Mouse (Mus musculus) heart, postnatal 25 days (tissue): ENCODE data around the gene Ssmem1. TPM values are rescaled to one million over a fixed set of nuclear protein-coding genes. Genes with fewer than 3 reads are reported as not detected.

Experiments used
- DNase-seq: peaks from one replicate; pipeline ENCODE4 v3.0.0; 2022; ENCODE audit warnings: low spot score
- intact Hi-C: fragments of 180-260 bp; cut with DNase I; formaldehyde crosslinking; loops from one replicate; pipeline ENCODE4 v1.15.1; 2025
- total RNA-seq, 2 experiments: library from RNA; stranded (reverse); gene quantifications; 2 replicates each; pipeline ENCODE4 v1.2.3; 2021

The Ssmem1 gene
- total RNA-seq, 2 experiments from 2014 or later, result 0.25 TPM; not detected in 1

DNA sequence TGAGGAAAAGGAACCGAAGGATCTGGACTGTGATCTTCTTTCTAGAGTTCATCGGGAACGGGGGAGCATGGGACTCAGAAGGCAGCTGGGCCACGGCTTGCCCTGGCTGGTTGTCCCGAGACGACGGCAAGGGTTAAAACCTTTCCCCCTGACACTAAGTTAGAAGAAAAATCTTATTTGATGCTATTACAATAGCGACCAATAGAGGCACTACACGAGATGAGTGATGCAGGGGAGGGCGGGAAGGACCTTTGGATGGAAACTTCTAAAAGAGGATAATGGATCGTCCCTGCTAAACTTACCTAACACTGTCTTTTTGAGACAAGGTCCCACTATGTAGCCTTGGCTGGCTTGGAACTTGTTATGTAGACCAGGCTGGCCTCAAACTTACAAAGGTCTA is 10.8 kb downstream of the Ssmem1 start:
- intact Hi-C loops, result no loop called here

DNA sequence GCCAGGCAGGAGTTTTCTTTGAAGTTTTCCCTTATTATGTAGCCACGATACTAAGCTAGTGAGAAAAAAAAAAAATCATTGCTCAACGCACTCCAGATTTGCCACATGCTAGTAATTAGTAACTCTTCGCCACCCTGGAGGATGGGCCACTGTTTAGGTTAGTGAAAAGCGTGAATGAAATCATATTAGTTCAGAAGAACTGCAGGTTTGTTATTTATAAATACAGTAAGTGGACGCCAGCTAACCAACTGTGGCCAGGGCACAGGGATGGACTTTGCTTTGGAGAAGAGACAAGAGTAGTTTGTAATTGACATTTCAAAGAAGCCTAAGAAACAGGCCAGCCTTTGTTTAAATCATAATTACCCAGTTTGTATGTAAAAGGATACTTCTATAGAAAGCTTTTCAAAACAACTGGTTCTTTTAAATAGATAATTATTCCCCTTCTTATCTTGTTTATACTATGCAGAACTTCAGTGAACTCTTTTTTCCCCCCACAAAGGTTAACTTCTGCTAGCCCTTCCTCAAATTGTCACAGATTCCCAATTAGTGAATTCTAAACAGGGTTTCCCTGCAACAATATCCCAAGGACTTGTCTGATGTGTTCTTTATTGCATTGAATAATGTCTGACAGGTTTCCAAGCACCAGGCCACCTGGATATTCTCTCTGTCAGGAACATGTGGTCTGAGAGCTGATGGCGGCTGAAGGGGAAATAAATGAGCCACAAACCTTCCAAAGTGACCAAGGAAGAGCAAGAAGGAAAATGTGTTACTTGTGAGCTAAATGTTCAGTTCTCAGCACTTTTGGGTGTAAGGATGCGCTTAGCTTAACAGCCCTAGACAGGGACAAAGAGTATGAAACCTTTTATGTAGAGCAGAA is 16.0 kb downstream of the Ssmem1 start:
- DNase-seq, result no peak
- intact Hi-C loops, result no loop called here

More for the DNA sequence above, 10.8 kb downstream of the Ssmem1 start:
- no peak for DNase-seq

DNA sequence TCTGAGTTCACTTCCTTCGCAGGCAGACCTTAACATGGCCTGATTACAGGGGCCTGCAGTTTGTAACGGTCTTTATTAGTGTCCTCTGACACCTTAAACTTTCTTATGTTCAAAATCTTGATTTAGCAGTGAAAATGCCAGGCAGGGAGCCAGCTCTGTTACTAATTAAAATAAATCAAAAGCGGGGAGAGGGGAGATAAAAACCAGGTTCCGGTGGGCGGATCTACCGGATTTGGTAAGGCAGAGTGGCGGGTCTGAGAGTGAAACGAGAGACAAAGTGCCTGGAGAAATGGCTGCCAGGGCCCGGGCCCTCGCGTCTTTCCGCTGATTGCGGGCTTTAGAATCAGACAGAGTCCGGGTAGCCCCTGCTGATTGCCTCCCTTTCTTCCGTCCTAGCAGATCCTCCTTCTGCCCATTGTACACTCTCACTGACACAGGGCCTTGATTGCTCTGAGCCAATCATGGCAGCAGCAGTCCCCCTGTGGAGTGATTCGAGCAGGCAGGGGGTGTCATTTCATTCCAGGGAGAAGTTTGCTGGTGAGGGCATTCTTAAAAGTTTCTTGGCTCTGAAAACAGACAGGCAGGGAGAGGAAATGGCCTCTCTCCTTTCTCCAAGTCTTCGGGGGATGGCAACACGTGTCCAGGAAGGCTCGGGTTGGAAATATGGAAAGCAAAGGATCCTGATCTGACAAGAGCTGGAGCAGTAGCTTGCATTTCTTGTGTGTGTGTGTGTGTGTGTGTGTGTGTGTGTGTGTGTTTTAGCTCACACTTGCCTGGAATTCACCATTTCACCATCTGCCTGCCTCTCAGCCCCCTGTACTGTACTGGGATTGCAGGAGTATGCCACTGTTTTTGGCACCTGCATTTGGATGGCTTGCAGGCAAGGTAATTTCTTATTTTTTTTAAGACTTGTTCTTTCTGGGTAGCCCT is 17.2 kb downstream of the Ssmem1 start:
- no peak for DNase-seq
- intact Hi-C loops, result no loop called here

DNA sequence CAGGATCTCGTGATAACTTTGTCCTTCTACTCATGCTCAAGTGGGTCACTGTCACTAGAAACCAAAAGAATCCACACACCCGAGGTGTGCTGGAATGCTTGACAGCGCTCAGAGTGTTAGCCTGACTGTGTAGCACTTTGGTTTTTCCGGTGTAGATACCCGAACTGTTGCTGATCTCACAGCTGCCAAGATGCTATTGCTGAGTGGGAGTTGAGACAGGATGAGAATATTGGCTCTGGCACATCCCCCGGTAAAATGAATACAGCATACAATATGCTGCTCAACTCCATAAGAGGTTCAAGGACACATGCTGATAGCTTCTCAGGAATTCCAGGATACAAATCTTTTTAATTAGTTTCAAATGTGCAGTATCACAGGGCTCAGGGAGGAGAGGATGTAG is 19.2 kb downstream of the Ssmem1 start:
- DNase-seq, result no peak
- intact Hi-C loops, result no loop called here

DNA sequence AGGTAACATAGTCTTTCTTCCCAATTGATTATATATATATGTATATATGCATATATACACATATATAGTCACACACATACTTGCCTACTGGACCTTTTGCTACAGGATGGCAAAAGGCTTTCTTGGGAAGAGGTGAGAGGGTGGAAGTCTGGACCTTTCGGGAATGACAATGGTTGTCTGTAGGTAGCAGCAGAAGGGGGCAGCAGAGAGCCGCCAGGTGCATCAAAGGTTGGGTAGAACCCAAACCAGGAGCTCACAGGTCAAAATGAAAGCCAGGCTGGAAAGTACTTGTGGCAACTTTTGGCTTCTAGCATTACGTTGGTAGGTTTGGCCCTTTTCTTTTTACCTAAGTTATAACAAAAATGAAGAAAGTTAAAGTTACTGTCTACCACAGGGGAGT is 25.7 kb downstream of the Ssmem1 start:
- intact Hi-C loops, result loop anchor here (5.0 to 10.0 kb wide), 3 partner anchors 192 to 447 kb away; no protein-coding TSS in a partner anchor
- no peak for DNase-seq

DNA sequence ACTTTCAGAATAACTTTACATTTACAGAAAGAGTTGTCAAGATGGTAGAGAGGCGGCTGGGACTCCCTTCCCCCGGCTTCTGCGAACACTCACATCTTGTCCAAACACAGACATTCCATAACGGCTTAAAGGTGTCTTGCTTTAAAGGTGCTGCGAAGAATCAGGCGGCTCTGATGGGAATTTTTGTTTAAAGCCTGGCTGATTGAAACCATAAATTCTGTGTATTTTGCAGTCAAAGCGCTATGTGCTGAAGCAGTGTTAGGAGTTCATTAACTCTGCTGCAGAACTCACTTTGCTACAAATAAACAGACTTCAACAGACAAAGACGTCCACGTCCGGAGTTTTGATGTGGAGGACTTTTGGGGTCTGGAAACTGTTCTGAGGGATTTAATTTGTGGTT is 28.6 kb downstream of the Ssmem1 start:
- intact Hi-C loops, result loop anchor here (5.0 to 10.0 kb wide), 3 partner anchors 189 to 444 kb away; no protein-coding TSS in a partner anchor
- DNase-seq, result no peak

DNA sequence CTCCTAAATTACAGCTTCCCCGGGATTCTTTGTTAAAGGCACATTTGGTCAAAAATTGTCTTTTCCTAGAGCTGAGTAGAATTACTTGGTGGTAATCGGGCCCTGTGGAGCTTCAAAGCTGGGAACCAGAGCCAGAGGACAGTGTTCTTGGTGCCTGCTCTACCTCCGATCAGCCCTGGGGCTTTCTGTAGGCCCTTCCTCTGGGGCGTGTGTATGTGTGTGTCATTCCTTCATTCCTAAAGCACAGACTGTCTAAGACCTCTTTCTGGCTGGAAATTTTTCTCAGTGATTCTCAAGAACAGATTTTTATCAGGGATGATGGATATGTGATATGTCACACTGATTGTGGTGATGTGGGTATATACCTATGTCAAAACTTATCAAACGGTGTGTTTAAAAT is 29.2 kb downstream of the Ssmem1 start:
- intact Hi-C loops, result loop anchor here (5.0 to 10.0 kb wide), 3 partner anchors 189 to 444 kb away; no protein-coding TSS in a partner anchor
- no peak for DNase-seq

DNA sequence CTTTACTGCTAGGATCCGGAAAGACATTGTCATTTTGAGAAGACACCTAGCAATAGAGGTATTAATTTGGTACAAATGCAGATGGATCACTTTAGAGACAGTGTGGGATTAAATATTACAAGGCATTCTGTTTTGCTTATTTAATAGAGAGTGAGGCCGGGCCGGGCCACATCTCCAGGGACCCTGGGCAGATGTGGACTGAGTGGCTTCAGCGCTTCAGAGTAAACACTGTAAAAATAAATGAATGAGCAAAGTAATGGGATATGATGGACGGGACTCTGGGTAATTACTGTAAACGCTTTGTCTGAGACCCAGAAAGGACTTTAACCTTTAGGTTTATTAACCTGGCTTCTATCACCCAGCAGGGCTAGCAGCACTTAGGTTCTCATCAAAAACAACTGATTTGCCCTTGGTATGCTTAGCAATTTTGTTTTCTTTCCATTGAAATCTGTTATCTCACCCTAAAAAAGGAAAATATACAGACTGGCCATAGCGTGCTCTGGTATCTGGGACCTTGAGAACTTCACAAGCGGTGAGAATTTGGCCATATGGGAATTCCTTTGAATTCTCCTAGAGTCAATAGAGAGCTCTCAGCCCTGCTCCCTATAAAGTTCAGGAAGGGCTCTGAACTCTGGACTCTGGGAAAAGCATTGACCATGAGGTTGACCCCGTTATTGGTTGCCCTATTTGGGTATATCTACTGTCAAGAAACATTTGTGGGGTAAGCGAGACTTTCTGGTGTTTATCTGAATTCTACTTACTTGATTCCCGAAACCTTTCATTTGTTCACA is 31.6 kb downstream of the Ssmem1 start, which contains the start of gene Cpa2:
Gene Cpa2, plus strand, starts transcription at position 574 of the 791 bp plus-strand sequence.
- no peak for DNase-seq
- intact Hi-C loops, result no loop called here

DNA sequence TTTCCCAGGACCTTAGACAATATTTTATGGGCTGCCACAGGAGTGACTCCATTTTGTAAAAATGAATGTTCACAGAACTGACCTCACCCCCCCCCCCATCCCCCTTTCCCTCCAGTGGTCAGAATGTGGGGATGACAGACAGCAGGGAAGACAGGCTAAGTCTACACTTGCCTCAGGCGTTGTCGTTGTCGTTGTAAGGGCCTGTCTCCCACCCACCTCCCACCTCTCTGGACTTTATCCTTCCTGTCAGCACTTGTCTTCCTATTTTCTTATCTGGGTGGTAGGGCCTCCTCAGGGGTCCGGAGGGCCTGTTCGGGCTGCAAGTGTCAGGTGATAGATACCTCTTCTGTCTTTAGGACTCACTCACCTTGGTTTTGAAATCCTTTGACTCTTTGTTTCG is 32.6 kb downstream of the Ssmem1 start:
- intact Hi-C loops, result no loop called here

DNA sequence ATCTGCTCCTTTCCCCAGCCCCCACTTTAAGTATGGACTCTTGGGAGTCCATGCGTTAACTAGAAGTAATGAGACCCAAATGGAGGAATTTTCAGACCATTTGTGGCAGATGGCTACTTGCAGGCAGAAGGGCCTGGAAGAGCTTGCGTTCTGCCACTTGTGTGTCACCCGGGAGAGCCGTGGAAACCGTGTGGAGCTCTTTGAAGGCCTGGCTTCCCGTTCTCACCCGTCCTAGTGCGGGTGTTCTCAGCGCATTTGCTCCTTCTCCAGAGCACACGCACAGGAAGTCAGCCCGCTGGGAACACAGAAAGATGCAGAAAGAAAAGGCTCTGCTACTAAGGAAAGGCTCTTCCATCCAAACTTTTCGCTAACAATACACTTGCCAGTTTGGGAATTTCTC is 33.4 kb downstream of the Ssmem1 start:
- no peak for DNase-seq

More for the DNA sequence above, 32.6 kb downstream of the Ssmem1 start:
- no peak for DNase-seq

DNA sequence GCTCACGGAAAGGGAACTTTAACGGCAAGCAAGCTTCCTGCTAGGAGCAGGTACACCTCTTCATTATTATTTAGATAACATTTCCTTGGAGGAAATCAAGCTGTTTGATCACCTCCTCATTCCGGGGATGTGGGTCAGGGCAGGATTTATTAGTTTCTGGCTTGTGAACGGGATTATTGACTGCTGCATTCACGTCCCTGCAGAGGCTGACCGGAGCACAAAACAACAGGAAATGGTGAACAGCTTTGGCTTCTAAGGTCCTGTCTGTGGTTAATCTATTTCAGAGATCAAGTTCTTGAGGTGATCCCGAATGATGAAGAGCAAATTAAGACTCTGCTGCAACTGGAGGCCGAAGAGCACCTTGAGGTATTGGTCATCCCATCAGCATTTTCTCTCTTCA is 34.2 kb downstream of the Ssmem1 start:
- no peak for DNase-seq
- intact Hi-C loops, result no loop called here

More for the DNA sequence above, 33.4 kb downstream of the Ssmem1 start:
- intact Hi-C loops, result no loop called here

DNA sequence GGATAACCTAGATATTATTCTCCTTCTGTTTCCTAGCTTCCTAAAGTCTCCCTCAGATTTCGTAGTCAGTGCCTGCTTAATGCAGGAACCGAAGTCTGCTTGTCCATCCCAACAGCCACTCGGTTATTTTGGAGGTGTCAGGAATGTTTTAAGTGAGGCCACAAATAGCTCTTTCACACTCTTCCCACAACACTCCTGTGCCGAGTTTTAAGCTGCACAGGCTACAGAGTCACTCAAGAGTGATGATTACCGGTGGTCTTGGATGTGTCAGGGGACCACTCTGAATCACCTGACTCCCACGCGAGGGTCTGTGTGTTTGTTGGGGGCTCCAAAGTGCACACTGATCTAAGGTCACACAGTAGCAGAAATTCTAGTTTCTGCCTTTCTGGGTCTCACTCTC is 36.0 kb downstream of the Ssmem1 start:
- no peak for DNase-seq
- intact Hi-C loops, result no loop called here

DNA sequence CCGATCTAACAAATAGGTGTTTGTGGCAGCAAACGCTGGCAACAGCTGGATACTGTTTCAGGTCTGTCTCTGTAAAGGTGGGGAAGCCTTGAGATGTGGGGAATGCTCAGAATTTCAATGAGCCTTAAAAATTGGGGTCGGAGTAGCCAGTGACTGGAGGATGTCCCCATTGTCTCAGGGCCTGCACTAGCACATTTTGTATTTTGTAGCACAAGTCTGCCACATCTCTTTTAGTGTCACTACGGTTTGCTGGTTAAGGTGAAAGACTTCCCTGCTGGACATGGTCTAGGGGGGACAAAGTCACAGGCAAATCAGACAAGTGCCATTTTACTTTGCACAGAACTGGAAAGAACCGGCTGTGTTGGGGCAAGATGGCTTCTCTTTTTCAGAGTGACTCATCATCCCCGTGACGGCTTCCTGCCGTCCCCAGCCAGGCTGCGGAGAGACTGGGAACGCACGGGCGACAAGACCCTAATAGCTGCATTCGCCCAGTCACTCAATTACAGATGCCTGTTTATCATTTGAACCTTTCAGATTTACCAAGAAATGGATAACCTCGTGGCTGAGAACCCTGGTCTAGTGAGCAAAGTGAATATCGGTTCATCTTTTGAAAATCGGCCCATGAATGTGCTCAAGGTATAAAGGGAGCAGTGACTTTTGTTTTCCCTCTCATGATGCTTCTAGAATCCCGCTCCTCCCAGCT is 37.1 kb downstream of the Ssmem1 start:
- DNase-seq, result no peak
- intact Hi-C loops, result no loop called here

DNA sequence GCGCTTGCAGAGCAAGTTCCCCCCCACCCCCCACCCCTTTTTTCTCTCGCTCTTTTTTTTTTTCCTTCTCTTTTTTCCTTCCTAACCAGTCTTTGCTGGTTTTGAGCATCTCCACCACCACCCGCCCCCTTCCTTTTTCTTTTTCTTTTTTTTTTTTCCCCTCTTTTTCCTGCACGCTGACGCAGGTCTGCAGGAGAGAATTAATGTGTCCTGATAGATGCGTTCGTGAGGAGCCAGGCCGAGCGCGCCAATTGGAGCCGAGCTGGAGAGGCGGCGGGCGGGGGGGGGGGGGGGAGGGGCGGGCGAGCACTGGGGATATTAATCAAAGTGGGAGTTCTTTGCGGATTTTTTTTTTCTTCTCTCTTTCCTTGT is 37.6 kb downstream of the Ssmem1 start:
- intact Hi-C loops, result no loop called here
- DNase-seq, result no peak

DNA sequence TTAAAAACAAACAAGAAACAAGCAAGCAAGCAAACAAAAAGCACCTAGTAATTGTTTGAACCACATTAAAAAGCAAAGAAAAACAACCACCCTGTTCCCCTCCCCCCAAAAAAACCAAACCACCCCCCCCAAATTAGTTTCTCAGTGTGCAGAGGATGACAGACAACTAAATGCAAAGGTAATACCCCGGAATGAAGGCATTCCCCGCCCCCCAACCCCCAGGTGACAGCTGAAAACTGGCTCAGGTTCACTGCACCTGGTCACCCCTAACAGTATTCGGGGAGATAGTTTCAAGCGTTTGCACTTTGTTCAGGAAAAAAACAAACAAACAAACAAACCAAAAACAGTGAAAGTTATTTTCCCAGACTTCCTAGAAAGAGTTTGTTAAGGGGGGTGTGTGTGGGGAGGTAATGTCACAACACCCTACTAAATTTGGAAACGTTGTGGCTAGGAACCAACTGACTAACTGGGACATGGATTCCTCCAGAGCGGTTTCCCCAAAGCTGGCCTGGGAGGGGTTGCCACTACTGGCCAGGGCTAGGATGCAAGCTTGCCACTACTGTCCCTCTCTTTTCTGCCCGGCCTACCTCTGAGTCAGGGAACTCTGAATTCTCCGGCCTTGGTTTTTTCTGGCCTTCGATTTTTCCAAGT is 38.1 kb downstream of the Ssmem1 start:
- no peak for DNase-seq
- intact Hi-C loops, result no loop called here

DNA sequence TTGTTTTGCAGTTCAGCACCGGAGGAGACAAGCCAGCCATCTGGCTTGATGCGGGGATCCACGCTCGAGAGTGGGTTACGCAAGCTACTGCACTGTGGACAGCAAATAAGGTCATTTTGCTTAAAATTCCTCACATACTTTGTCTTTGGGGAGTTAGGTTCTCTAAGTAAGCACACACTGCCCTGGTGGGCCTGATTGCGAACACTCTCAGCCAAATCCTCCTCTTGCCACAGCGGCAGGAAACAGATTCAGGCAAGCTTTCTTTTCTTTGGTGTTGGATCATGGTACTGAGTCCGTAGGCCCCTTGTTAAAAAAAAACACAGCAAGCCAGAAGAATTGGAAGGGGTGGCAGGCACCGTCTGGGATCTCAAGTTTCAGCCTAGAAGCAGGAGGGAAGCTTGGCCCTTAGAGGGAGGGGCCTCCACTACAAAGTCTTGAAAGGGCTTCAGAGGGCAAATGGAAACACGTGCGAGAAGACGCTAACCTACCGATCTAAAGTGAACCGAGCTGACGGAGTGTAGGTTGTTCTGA is 39.6 kb downstream of the Ssmem1 start:
- DNase-seq, result no peak
- intact Hi-C loops, result no loop called here

DNA sequence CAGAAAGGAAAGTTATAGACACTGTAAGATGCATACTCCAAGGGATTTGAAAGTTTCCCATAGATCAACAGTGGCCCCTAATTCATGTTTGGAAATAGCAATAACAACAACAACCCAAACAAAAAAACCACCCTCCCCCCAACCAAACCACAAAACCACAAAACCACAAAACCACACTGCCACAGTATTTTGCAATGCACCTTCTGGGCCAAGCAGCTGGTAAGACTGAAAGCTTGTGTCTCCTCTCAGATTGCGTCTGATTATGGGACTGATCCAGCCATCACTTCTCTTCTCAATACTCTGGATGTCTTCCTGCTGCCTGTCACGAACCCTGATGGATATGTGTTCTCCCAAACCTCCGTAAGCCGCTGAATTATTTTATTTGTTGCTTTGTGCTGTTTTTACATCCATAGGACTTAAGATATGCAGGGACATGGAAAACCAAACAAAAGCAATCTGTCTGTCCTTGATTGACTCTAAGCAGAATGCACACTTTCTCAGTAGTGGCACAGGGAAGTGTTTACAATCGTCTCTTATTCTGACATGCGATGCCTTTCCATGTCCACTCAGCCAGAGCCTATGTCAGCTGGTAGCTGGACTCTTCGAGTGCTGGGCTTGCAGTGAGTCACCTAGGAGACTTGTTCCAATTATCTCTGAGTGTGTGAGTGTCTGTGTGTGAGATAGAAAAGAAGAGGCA is 41.0 kb downstream of the Ssmem1 start:
- intact Hi-C loops, result no loop called here
- DNase-seq, result no peak

DNA sequence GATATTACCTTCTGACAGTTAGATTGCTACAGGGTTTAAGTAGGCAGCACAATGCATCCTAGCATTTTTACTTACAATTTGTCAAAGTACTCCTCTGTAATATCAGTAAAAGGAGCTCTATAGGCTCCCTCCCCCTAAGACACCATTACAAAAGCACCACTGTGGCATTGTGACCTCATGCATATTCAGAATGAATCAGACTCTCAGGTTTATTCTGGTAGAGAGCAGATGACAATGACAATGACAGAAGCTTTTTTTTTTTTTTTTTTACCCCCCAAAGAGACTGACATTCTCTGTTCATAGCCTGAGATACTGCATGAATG is 41.5 kb downstream of the Ssmem1 start:
- no peak for DNase-seq
- intact Hi-C loops, result no loop called here
